Mouse (Mus musculus): ENCODE data around the gene Manbal. TPM values are rescaled to one million over a fixed set of nuclear protein-coding genes. Genes with fewer than 3 reads are reported as not detected.

Manbal gene
- polyA plus RNA-seq, 1 experiment: 101 TPM

GRCm38 (mm10) chr2:157389591-157389921, 22.2 kb downstream of the Manbal start:
- Histone ChIP-seq H3K4me1 (ENCODE audit: control insufficient read depth, insufficient read depth, low read length) (0 out of 2 replicates have a peak, but pooled peaks cover 3% of the 10 kb centered on the region), H3K27ac (ENCODE audit: insufficient read depth, low read length) (no peak overlapping the region), H3K4me3 (ENCODE audit: insufficient read depth, low read length) (no peak overlapping the region)
- TF ChIP-seq CTCF (IDR thresholded peaks at IDR 0.05; ENCODE audit: extremely low read depth, insufficient read depth, low read length) (no peak), POLR2A (IDR thresholded peaks at IDR 0.05; ENCODE audit: extremely low read depth, insufficient read depth, low read length) (no peak)

GRCm38 (mm10) chr2:157392331-157392730, 24.9 kb downstream of the Manbal start:
- 0 out of 2 replicates have a peak, but pooled peaks cover 1% of the 10 kb centered on the region for H3K4me1 ChIP-seq (ENCODE audit: control insufficient read depth, insufficient read depth, low read length)
- no peak for TF ChIP-seq CTCF (IDR thresholded peaks at IDR 0.05; ENCODE audit: extremely low read depth, insufficient read depth, low read length)
- no peak for TF ChIP-seq POLR2A (IDR thresholded peaks at IDR 0.05; ENCODE audit: extremely low read depth, insufficient read depth, low read length)
- no peak overlapping the region for H3K4me3 ChIP-seq (ENCODE audit: insufficient read depth, low read length)
- H3K27ac ChIP-seq (ENCODE audit: insufficient read depth, low read length): no peak overlapping the region

- no peak for TF ChIP-seq CTCF (IDR thresholded peaks at IDR 0.05; ENCODE audit: extremely low read depth, insufficient read depth, low read length)
- TF ChIP-seq POLR2A (IDR thresholded peaks at IDR 0.05; ENCODE audit: extremely low read depth, insufficient read depth, low read length): no peak
- no peak overlapping the region for H3K4me3 ChIP-seq (ENCODE audit: insufficient read depth, low read length)
- H3K27ac ChIP-seq (ENCODE audit: insufficient read depth, low read length): no peak overlapping the region
- H3K4me1 ChIP-seq (ENCODE audit: control insufficient read depth, insufficient read depth, low read length): no peaks in the 10 kb centered on the region
Observed at GRCm38 (mm10) chr2:157393549-157393948, 26.2 kb downstream of the Manbal start.

DNA sequence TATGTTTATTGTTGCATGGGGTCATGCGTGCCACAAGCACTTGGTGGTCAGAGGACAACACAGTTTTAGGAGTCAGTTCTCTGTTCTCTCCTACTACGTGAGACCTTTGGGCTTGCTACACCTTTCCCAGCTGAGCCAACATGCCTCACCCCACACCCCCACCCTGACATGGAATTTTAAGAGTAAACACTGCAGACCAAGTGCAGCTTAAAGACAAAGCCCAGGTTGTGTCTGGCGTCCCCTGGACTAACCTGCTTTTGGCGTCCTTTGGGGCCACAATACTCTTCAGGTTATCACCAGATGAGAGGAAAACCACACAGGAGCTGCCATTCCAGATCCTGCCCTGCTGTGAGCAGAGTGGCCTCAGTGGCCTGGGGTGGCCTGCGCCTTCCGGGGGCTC, 27.5 kb downstream of the Manbal start:
- H3K27ac ChIP-seq (ENCODE audit: insufficient read depth, low read length): no peak overlapping the region
- no peak for TF ChIP-seq CTCF (IDR thresholded peaks at IDR 0.05; ENCODE audit: extremely low read depth, insufficient read depth, low read length)
- no peak for TF ChIP-seq POLR2A (IDR thresholded peaks at IDR 0.05; ENCODE audit: extremely low read depth, insufficient read depth, low read length)
- no peak overlapping the region for H3K4me3 ChIP-seq (ENCODE audit: insufficient read depth, low read length)
- no peaks in the 10 kb centered on the region for H3K4me1 ChIP-seq (ENCODE audit: control insufficient read depth, insufficient read depth, low read length)

- no peaks in the 10 kb centered on the region for H3K4me1 ChIP-seq (ENCODE audit: control insufficient read depth, insufficient read depth, low read length)
- peak overlapping the region; percentile 53; the same call in 1 of the 2 replicates for H3K27ac ChIP-seq (ENCODE audit: insufficient read depth, low read length)
- H3K4me3 ChIP-seq (ENCODE audit: insufficient read depth, low read length): no peak overlapping the region
- TF ChIP-seq POLR2A (IDR thresholded peaks at IDR 0.05; ENCODE audit: extremely low read depth, insufficient read depth, low read length): no peak
- TF ChIP-seq CTCF (IDR thresholded peaks at IDR 0.05; ENCODE audit: extremely low read depth, insufficient read depth, low read length): no peak
Observed at GRCm38 (mm10) chr2:157395371-157395770, 28.0 kb downstream of the Manbal start.

DNA sequence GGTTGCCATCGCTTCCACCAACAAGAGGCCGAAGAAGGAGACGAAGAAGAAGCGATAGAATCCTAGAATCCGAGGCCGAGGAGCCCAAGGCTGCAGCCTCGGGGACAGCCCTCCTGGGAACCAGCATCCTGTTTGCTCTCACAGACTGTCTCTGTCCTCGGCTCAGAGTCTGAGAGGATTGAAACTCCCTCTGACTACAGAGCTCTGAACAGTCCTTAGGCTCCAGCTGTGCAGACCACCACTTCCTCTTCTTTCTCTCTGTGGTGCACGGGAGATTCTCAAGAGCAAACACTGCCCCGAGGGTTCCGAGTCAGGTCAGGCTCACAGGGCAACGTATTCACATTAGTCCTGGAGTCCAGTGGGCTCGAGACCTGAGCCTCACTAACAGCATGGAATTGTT, 28.6 kb downstream of the Manbal start:
- Histone ChIP-seq H3K4me1 (ENCODE audit: control insufficient read depth, insufficient read depth, low read length) (no peaks in the 10 kb centered on the region), H3K27ac (ENCODE audit: insufficient read depth, low read length) (no peak overlapping the region; the same call in 1 of the 2 replicates), H3K4me3 (ENCODE audit: insufficient read depth, low read length) (no peak overlapping the region)
- no peak for TF ChIP-seq POLR2A (IDR thresholded peaks at IDR 0.05; ENCODE audit: extremely low read depth, insufficient read depth, low read length)
- TF ChIP-seq CTCF (IDR thresholded peaks at IDR 0.05; ENCODE audit: extremely low read depth, insufficient read depth, low read length): no peak

DNA sequence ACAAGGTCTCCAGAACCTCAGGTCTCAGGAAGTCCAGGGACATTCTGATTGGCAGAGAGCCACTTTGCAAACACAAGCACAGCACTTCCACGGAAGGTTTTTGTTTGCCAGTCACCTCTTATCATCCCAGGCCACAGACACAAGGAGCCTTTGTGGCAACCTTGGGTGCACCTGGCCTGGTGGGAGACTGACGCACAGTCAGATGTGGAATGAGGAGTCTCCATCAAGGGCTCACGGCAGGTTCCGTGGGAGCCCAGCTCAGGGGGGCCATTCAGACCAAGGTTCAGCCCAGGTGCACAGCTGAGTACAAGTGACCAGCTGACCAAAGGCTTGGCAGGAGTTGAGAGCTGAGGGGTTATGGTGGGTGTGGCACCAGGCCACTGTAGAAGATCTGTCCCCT, 30.0 kb downstream of the Manbal start:
- TF ChIP-seq POLR2A (IDR thresholded peaks at IDR 0.05; ENCODE audit: extremely low read depth, insufficient read depth, low read length) (no peak), CTCF (IDR thresholded peaks at IDR 0.05; ENCODE audit: extremely low read depth, insufficient read depth, low read length) (no peak)
- no peaks in the 10 kb centered on the region for H3K4me1 ChIP-seq (ENCODE audit: control insufficient read depth, insufficient read depth, low read length)
- H3K27ac ChIP-seq (ENCODE audit: insufficient read depth, low read length): no peak overlapping the region
- H3K4me3 ChIP-seq (ENCODE audit: insufficient read depth, low read length): no peak overlapping the region

- TF ChIP-seq CTCF (IDR thresholded peaks at IDR 0.05; ENCODE audit: extremely low read depth, insufficient read depth, low read length): no peak
- TF ChIP-seq POLR2A (IDR thresholded peaks at IDR 0.05; ENCODE audit: extremely low read depth, insufficient read depth, low read length): no peak
- no peak overlapping the region for H3K27ac ChIP-seq (ENCODE audit: insufficient read depth, low read length)
- H3K4me3 ChIP-seq (ENCODE audit: insufficient read depth, low read length): no peak overlapping the region
- no peaks in the 10 kb centered on the region for H3K4me1 ChIP-seq (ENCODE audit: control insufficient read depth, insufficient read depth, low read length)
Observed at GRCm38 (mm10) chr2:157398539-157398938, 31.1 kb downstream of the Manbal start.

GRCm38 (mm10) chr2:157399797-157400196, 32.4 kb downstream of the Manbal start:
- Histone ChIP-seq H3K4me1 (ENCODE audit: control insufficient read depth, insufficient read depth, low read length) (no peaks in the 10 kb centered on the region), H3K4me3 (ENCODE audit: insufficient read depth, low read length) (no peak overlapping the region), H3K27ac (ENCODE audit: insufficient read depth, low read length) (no peak overlapping the region)
- TF ChIP-seq POLR2A (IDR thresholded peaks at IDR 0.05; ENCODE audit: extremely low read depth, insufficient read depth, low read length) (no peak), CTCF (IDR thresholded peaks at IDR 0.05; ENCODE audit: extremely low read depth, insufficient read depth, low read length) (no peak)

DNA sequence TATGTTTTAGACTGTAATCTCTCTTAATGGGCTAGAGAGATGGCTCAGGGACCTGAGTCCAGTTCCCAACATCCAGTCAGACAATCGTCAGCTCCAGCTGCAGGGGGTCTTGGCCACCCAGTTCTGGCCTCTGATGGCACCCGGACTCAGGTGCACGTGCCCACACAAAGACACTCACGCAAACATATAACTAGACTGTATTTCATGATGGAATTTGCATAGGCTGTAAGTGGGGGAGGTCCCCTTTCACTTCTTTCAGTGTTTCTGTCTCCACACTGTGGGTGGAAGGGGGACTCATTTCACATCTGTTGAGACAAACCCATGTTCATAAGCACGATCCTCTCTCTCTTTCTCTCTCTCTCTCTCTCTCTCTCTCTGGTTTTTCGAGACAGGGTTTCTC, 33.1 kb downstream of the Manbal start:
- H3K27ac ChIP-seq (ENCODE audit: insufficient read depth, low read length): no peak overlapping the region
- H3K4me1 ChIP-seq (ENCODE audit: control insufficient read depth, insufficient read depth, low read length): no peaks in the 10 kb centered on the region
- H3K4me3 ChIP-seq (ENCODE audit: insufficient read depth, low read length): no peak overlapping the region
- TF ChIP-seq POLR2A (IDR thresholded peaks at IDR 0.05; ENCODE audit: extremely low read depth, insufficient read depth, low read length) (no peak), CTCF (IDR thresholded peaks at IDR 0.05; ENCODE audit: extremely low read depth, insufficient read depth, low read length) (no peak)
